Mouse (Mus musculus) megakaryocyte, adult 5-6 weeks (primary cell): ENCODE measurements at regions not wholly inside any gene's neighbourhood (a gene's known extent, or its start where the extent isn't known, plus 50 kb on each side); places are given as distances from the start of the nearest gene placed in this dataset.

ENCODE experiments used
- ATAC-seq: 2 replicates; pipeline ENCODE4 v1.8.0; 2016; ENCODE audit warnings: mild to moderate bottlenecking, inconsistent platforms; ENCODE audit not compliant: poor library complexity, severe bottlenecking

DNA sequence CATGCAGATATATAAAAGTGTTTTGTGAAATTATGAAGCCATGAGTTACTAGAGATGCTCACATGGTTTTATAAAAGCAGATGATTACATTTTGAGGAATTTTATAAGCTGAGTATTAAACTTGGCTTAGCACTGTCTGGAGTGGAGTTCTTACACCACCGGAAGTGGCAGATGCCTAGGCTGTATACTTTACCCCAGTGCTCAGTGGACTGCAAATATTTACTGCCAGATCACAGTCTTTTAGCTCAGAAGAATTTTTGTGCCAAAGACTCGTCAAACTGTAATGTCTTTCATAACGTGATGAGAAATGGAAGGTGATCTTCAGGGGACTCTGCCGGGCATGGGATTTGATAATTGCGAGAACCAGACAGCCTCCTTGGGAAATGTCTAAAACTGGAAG, 136.1 kb upstream of the 9330182O14Rik start:
- no peak for ATAC-seq

DNA sequence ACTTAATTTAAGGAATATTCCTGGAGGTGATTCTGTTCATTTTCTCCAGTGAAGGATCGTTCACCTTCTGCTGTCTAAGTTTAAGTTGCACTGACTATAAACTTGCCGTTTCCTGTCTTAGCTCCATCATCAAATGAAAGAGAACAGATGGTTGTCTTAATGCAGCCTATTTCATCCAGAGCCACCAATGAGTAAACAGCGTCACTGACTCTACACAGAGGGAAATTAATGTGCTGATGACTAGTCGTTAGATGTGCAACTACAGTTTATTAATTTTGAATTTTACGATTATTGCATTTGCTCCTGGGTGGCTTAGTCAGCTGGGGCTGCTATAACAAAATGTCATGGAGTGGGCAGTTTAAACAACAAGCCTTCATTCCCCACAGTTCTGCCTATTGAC, 134.1 kb upstream of the 9330182O14Rik start:
- no peak for ATAC-seq

DNA sequence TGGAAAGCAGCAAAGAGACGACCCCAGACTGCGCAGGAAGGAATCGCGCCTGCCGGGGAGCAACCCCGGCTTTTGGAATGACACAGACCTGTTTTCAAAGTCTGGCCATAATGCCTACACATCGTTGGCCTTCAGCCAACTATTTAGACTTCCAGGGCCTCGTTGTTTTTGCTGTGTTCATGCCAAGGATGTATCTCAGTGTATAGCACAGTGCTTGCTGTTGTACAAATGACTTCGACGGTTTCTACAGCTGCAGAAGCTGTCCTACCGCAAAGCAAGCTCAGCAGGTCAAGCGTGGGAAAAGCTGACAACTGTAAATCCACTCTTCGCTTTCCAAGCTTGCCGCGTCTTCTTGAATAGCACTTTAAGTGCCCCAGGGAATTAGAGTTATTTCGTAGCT, 129.1 kb upstream of the 9330182O14Rik start:
- ATAC-seq = no peak

DNA sequence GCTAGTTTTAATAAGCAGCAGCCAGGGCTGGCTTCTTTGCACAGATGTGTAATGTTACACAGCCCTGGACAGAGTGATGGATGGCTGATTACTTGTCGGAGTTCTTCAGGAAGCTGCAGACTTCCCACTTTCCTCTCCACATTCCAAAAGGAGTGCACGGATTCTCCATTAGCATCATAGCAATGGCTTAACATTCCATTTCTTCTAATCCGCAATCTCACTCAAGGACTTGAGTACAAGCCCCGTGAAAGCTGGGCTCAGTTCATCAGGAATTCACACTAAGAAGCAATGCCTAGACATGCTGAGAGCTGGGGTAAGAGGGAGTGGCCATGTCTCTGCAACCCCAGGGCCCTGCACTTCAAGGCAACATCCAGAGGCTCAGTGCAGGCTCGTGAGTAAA, 126.3 kb upstream of the 9330182O14Rik start:
- ATAC-seq = no peak

DNA sequence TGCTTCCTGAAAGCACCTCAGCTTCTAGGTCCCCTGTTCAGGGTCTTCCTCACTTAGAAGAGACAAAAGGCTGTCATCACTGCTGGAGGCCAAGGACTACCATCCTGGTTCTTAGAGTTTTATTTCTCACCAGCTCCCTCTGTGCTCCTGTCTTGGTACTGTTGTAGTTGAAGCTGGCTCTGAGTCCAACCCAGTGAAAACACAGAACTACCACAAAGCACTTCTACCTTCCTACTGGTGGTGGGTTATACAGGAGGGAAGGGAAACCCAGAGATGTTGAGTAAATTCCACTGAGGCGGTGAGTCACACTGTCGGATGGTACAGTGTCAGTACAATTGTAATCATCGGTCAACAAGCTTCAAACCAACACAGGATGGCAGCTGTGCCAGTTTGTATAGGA, 120.3 kb upstream of the 9330182O14Rik start:
- peak; percentile 38 for ATAC-seq

DNA sequence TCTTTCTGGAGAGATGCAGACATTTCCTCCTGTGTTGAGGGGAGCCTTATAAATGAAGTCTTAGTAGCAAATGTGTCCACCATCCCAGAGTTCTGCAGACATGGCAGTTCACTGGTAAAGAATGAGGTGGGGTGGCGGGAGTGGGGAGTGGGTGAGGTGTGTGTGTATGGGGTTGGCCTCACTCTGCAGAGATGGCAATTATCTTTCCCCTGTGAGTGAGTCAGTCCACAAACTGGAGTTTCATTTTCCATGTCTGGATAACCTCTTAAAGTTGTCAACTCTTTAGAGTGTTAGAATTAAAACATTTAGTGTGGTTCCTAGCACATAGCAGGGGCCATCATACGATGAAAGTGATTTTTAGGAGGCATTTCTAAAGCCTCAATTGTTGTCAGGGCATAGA, 117.1 kb upstream of the 9330182O14Rik start:
- ATAC-seq = no peak

DNA sequence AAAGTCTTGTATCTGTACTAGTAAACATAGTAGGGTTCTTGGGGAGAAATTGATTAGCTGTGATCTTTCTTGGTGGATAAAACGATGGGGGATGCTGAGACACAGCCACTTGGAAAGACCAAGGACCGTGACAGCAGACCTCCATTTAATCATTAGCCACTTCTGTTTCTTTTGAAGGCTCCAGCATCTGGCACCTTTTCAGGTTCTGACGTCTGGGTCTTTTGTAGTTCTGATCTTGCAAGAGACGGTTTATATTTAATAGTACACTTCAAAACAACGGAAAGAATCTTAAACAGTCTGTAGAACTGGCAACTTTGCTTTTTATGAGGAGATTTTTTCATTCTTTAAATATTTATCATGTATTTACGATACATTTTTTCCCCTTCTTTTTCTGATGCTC, 116.6 kb upstream of the 9330182O14Rik start:
- ATAC-seq = no peak

DNA sequence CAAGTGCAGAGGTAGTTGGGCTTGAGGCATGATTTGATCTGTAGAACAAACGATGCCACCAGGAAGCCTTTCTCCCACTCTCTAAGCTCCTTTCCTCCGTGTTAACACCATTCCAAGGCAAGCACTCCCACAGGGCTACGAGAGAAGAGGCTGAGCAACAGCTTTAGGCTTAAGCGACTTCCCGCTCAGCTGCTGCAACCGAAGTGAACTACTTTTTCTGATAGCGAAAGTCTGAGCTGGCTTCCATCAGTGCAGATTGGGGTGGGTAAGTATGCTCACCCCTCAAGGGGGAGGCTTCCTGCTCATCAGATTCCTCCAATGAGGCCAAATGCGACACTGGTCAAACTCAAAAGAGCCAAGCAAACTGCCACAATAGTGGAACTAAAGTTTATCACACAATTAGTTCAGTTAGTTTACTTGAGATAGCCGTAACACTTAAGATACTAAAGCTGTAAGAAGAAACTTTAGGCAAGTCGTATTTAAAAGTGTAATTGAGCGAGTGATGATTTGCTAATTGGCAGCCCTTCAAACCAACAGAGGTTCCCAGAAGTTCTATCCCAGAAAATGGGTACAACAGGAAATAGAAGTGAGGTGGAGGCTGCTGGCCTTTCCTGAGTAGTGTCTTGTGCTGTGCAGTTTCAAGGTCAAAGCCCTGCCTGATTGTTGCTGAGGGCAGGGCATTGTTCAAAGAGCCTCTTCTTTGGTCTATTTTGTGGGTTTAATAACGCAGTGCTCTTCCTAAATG, 115.9 kb upstream of the 9330182O14Rik start:
- ATAC-seq = no peak

DNA sequence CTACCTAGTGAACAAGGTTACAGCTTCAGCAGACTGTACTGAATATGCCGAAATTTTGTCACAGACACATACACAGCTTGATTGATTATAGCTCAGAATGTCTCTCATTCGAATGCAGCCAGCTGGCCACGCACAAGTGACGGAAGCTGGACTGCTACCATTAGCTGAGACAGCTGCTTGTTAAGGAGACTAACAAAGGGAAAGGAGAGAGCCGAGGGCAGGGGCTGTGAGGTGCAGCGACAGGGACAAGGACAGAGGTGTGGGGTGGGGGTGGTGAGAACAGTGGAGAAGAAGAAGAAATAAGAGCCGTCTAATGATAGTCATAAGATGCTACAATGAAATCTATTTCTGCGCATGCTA, 115.4 kb upstream of the 9330182O14Rik start:
- no peak for ATAC-seq

DNA sequence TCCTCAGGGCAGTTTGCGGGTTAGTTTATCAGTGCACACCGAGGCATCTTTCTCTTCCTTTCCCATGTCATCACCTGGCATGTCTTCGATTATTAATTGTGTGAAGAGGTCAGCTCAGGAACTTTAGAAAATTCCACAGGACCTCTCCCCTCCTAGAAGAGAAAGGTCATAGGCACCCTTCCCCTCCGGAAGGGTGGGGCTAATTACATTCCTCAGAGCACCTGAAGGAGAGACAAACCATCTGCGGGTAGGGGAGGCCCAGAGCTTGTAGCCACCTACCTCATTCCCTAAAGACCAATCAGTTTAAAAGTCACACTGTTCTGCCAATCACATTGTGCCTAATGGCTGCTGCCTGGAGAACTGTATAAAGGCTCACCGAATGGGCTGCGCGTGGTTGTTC, 114.9 kb upstream of the 9330182O14Rik start:
- no peak for ATAC-seq

DNA sequence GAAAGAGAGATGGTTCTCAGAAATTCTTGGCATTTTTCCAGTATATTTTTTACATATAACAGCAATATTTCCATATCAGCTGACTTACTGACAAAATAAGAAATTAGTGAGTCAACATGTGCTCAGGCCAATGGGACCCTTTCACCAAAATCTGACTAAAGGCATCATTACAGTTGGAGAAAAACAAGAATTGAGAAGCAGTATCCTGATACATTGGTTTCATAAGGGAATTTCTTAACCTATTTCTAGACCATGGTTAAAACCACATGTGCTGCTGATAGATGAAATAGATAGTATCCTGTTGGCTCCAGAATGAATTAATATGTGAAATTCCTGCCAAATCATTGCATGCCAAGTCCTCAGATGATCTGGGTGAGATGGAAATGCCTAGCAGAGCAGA, 114.1 kb upstream of the 9330182O14Rik start:
- ATAC-seq = no peak

DNA sequence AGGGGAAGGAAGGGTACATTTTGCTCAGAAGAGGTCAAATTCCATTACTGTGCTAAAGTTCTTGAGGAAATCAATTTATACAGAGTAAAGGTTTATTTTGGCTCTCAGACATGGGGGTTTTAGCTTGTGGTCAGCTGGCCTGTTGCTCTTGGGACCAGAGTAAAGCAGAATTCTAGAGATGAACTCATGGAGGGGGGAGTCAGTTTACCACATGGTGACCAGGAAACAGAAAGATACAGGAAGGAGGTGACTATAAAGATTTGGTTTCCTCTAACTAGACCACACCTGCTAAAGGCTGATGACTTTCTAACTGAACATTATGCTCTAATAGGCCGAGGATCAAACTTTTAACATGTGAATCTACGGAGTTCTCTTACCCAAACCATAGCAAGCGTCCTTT, 113.5 kb upstream of the 9330182O14Rik start:
- ATAC-seq = no peak

DNA sequence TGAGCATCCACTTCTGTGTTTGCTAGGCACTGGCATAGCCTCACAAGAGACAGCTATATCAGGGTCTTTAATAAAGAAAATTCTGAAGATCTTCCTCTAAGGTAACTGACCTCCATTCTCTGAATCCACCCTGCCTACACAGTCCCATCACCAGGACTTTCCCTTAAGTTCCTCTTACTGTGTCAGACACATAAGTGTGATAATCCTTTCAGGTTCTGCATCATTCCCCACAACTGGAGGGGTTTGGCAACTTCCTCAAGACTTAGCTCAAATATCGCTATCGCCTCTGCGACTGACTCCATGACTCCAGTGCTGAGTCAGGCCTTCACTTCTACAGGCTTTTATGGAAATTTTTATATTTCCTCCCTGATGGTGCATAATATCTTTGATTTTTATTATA, 111.0 kb upstream of the 9330182O14Rik start:
- ATAC-seq = no peak

DNA sequence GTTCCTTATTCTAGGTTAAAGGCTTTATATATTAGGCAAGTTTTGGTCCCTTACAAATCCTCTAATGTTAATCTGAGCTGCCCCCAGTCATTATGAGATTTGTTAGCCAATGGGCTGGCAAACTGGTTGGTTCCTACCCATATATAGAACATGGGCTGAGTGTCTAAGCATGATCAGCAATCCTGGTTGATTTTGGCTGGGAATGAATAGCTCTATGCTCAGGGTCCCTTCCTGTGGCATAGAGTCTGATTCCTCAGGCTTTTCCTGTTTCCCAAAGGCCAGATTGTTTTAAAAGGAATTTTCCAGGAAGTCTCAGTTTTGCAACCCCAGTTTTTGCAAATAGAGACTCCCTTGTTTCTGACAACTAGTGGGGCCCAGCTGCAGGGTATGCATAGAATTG, 102.1 kb upstream of the 9330182O14Rik start:
- ATAC-seq = no peak

DNA sequence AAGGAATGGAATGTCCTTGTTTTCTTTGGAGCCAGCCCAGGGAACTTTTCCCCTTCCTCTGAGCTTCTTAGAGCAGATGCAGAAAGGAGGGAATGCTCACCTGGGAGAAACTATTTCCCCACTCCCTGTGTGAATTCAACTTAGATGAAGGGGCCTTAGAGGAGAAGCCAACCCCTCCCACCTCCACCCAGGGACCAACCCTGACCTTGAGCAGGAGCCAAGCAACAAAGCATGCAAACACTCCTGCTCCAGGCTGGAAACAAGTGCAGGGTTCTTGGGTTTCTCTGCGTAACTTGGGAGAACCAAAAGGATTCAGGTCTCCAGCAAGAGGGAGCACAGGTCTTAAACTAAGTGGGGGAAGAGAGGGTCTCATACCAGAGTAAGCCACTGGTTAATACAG, 98.0 kb upstream of the 9330182O14Rik start:
- no peak for ATAC-seq

DNA sequence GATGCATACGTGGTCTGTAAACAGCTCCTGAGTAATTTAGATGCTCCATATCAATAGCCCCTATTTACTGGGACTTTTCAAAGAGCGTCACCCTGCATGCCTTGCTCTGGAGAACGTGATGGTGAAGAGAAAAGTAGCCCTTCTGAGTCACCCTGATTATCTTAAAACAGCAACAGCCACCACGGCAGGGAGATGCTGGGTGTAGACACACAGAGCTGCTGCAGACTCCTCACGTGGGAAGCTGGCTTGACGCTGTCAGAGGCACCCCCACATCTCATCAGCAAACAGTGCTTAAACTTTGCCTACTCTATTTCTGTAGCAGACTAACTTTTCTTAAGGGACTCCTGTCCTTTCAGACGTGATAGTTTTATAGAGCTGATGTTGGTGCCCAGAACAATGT, 96.9 kb upstream of the 9330182O14Rik start:
- no peak for ATAC-seq

DNA sequence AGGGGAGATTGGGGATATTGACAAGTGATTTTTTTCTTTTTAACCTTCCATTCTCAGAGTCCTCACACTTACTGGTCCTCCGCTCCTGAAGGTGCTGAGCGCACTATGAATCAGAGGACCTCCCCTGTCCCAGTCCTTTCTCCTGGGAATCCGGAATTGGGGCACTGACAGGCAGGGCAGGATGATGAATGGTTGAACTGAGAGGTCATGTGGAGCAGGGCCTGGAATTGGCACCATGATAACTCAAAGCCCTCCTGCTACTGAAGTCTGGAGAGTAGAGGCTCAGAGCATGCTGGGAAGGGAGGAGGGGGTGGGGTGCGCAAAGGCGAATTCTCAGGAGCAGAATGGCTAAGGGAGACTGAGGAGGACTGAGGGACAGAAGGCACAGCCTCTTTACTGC, 87.9 kb upstream of the 9330182O14Rik start:
- no peak for ATAC-seq

DNA sequence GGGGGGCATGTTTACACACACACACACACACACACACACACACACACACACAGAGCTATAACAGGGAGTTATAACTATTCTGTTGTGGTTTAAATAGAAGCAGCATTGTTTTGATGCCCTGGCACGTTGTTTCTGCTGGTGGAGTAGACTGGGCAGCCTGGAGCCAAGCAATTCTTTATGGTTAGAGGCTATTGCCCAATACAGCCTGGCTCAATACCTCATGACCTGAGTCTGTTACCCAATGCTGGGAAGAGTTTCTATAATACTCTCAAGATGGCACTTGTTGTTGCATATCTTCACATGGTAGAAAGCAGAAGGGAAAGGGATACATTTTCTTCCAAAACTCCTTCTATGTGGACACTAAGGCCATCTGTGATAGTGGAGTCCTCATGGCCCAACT, 87.1 kb upstream of the 9330182O14Rik start:
- peak; percentile 47 for ATAC-seq

DNA sequence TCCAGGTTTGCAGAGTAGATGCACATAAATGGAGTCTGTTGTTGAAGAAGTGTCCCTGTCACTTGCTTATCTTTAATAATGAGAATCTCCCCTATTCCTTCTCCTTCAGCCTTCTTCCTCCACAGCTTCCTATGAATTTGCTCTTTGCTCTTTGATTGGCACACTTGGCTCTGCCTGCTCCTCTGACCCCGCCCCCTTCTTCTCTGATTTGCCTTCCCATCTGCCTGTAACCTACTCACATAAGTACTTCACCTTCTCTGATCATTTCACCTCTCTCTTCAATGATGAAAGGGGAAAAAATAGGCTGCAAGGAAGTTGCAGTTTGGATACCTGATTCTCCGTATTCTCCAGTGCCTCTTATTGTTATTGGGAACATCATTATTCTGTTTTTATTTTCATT, 66.1 kb upstream of the 9330182O14Rik start:
- no peak for ATAC-seq

DNA sequence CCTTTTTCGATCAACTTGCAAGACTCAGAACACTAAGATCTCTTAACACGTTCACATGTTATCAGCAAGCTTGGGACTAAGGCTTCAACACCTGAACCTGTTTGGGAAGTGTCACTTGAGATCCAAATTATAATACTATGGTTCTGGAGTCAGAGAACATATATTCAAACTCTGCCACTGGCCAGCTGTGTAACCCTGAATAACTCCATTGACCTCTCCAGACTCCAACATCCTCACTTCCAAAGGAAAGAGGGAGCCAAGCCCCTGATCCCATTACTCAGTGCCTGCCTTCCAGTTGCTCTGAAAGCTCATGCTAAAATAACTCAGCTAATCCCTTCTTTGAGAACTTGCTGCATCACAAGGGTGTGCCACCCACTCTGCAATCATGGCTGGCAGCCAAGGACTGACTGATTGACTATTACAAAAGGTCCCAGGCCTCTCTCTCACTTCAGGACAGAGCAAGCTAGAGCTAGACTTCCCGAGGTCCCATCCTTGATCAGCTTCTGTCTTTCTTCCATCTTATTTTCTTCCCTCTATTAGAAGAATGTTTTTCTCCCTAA, 58.8 kb upstream of the 9330182O14Rik start:
- no peak for ATAC-seq

DNA sequence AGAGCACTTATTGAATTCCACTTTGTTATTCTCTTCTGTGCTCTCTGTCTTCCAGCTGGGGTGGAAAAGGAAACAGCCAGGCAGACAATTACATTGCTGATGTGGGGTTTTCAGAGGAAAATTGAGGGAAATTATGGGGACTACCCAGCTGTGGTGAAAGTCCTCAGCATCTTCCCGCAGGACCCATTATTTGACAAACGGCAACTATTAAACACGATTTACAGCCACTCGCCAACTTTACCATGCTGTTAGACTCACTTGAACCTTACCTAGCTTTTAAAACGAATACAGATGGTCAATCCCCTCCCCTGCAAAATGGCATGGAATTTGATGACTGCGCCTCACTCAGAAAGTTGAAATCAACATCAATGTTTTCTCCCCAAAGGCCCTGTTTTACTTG, 54.3 kb upstream of the 9330182O14Rik start:
- no peak for ATAC-seq
